Mouse (Mus musculus): ENCODE results near the gene Zmiz2. TPM values are rescaled to one million over a fixed set of nuclear protein-coding genes. Genes with fewer than 3 reads are reported as not detected.
"Not testable (repeated sequence)": the region's sequence is repeated elsewhere in the genome, so short reads cannot be mapped to it uniquely, and the experiment has no call there.

The Zmiz2 gene
- polyA plus RNA-seq, 1 experiment from 2014 or later: 12.7 TPM

- peak within 1 kb of the TSS; percentile 95 for H3K4me3 ChIP-seq (ENCODE audit: low read depth, low read length)
- H3K9ac ChIP-seq (ENCODE audit: low read depth, low read length): peak within 1 kb of the TSS; percentile 99
- H3K9me3 ChIP-seq (ENCODE audit: control insufficient read depth, low read length): peaks cover 5% of the 10 kb centered on the region; the same call in 1 of the 2 replicates
- H3K27ac ChIP-seq (ENCODE audit: low read depth, low read length): peak within 1 kb of the TSS; percentile 100
- H3K27me3 ChIP-seq (replicated peaks; ENCODE audit: control insufficient read depth, insufficient read depth, low read length): no peaks in the 10 kb centered on the region
- peaks cover 20% of the 10 kb centered on the region for H3K36me3 ChIP-seq (ENCODE audit: control insufficient read depth, insufficient read depth, low read length)
- peak; percentile 58 for ATAC-seq (replicated peaks; ENCODE audit: low FRiP score)
- no peak for DNase-seq (ENCODE audit: low spot score)
- 8% methylated on average over 21 of the region's 21 CpGs for WGBS
- peaks cover 27% of the 10 kb centered on the region for H3K4me1 ChIP-seq (replicated peaks; ENCODE audit: control insufficient read depth, insufficient read depth, low read length)
- peak within 1 kb of the TSS; percentile 97 for H3K4me2 ChIP-seq
These were observed 26.1 kb downstream of the Zmiz2 start, which contains the start of gene Ppia for GRCm38 (mm10) chr11:6414751-6415550. TSS of gene Ppia (plus strand) at chr11:6415443.

- ATAC-seq (replicated peaks; ENCODE audit: low FRiP score) (peak; percentile 91), DNase-seq (ENCODE audit: low spot score) (peak; percentile 99)
- Histone ChIP-seq H3K27me3 (replicated peaks; ENCODE audit: control insufficient read depth, insufficient read depth, low read length) (no peaks in the 10 kb centered on the region), H3K9ac (ENCODE audit: low read depth, low read length) (peak overlapping the region; percentile 99), H3K4me1 (replicated peaks; ENCODE audit: control insufficient read depth, insufficient read depth, low read length) (peaks cover 24% of the 10 kb centered on the region), H3K4me2 (peak overlapping the region; percentile 97), H3K4me3 (ENCODE audit: low read depth, low read length) (peak overlapping the region; percentile 95), H3K9me3 (ENCODE audit: control insufficient read depth, low read length) (peaks cover 5% of the 10 kb centered on the region; the same call in 1 of the 2 replicates), H3K27ac (ENCODE audit: low read depth, low read length) (peak overlapping the region; percentile 100), H3K36me3 (ENCODE audit: control insufficient read depth, insufficient read depth, low read length) (peaks cover 28% of the 10 kb centered on the region)
- under 1% methylated on average over 101 of the region's 102 CpGs for WGBS
These were observed 26.9 kb downstream of the Zmiz2 start for GRCm38 (mm10) chr11:6415551-6416404.

- Histone ChIP-seq H3K27ac (ENCODE audit: low read depth, low read length) (peak overlapping the region; percentile 100), H3K4me3 (ENCODE audit: low read depth, low read length) (peak overlapping the region; percentile 95), H3K4me1 (replicated peaks; ENCODE audit: control insufficient read depth, insufficient read depth, low read length) (peaks cover 24% of the 10 kb centered on the region), H3K36me3 (ENCODE audit: control insufficient read depth, insufficient read depth, low read length) (peaks cover 28% of the 10 kb centered on the region), H3K27me3 (replicated peaks; ENCODE audit: control insufficient read depth, insufficient read depth, low read length) (no peaks in the 10 kb centered on the region), H3K9ac (ENCODE audit: low read depth, low read length) (peak overlapping the region; percentile 99), H3K9me3 (ENCODE audit: control insufficient read depth, low read length) (peaks cover 5% of the 10 kb centered on the region; the same call in 1 of the 2 replicates), H3K4me2 (peak overlapping the region; percentile 97)
- peak; percentile 74 for DNase-seq (ENCODE audit: low spot score)
- WGBS: 2% methylated on average over 30 of the region's 30 CpGs
- peak; percentile 65 for ATAC-seq (replicated peaks; ENCODE audit: low FRiP score)
These were observed 27.6 kb downstream of the Zmiz2 start for GRCm38 (mm10) chr11:6416405-6417034.

GRCm38 (mm10) chr11:6417069-6417468 lies 28.2 kb downstream of the Zmiz2 start:
- Histone ChIP-seq H3K4me1 (replicated peaks; ENCODE audit: control insufficient read depth, insufficient read depth, low read length) (peaks cover 24% of the 10 kb centered on the region), H3K9me3 (ENCODE audit: control insufficient read depth, low read length) (peaks cover 5% of the 10 kb centered on the region; the same call in 1 of the 2 replicates), H3K4me3 (ENCODE audit: low read depth, low read length) (peak overlapping the region; percentile 95), H3K9ac (ENCODE audit: low read depth, low read length) (peak overlapping the region; percentile 99), H3K27ac (ENCODE audit: low read depth, low read length) (peak overlapping the region; percentile 100), H3K27me3 (replicated peaks; ENCODE audit: control insufficient read depth, insufficient read depth, low read length) (no peaks in the 10 kb centered on the region), H3K36me3 (ENCODE audit: control insufficient read depth, insufficient read depth, low read length) (peaks cover 28% of the 10 kb centered on the region), H3K4me2 (peak overlapping the region; percentile 97)
- 22% methylated on average over 2 of the region's 2 CpGs for WGBS
- DNase-seq (ENCODE audit: low spot score) (no peak), ATAC-seq (replicated peaks; ENCODE audit: low FRiP score) (no peak)

GRCm38 (mm10) chr11:6417490-6417889 lies 28.6 kb downstream of the Zmiz2 start:
- Histone ChIP-seq H3K27me3 (replicated peaks; ENCODE audit: control insufficient read depth, insufficient read depth, low read length) (no peaks in the 10 kb centered on the region), H3K4me2 (peak overlapping the region; percentile 97), H3K36me3 (ENCODE audit: control insufficient read depth, insufficient read depth, low read length) (peaks cover 28% of the 10 kb centered on the region), H3K9ac (ENCODE audit: low read depth, low read length) (peak overlapping the region; percentile 99), H3K4me3 (ENCODE audit: low read depth, low read length) (peak overlapping the region; percentile 95), H3K4me1 (replicated peaks; ENCODE audit: control insufficient read depth, insufficient read depth, low read length) (peaks cover 24% of the 10 kb centered on the region), H3K27ac (ENCODE audit: low read depth, low read length) (peak overlapping the region; percentile 100), H3K9me3 (ENCODE audit: control insufficient read depth, low read length) (peaks cover 5% of the 10 kb centered on the region; the same call in 1 of the 2 replicates)
- DNase-seq (ENCODE audit: low spot score) (no peak), ATAC-seq (replicated peaks; ENCODE audit: low FRiP score) (no peak)

GRCm38 (mm10) chr11:6418751-6419150 lies 29.9 kb downstream of the Zmiz2 start:
- H3K4me1 ChIP-seq (replicated peaks; ENCODE audit: control insufficient read depth, insufficient read depth, low read length): peaks cover 24% of the 10 kb centered on the region
- ATAC-seq (replicated peaks; ENCODE audit: low FRiP score) (no peak), DNase-seq (ENCODE audit: low spot score) (no peak)
- 80% methylated on average over 5 of the region's 5 CpGs for WGBS
- no peaks in the 10 kb centered on the region for H3K27me3 ChIP-seq (replicated peaks; ENCODE audit: control insufficient read depth, insufficient read depth, low read length)
- H3K36me3 ChIP-seq (ENCODE audit: control insufficient read depth, insufficient read depth, low read length): peaks cover 31% of the 10 kb centered on the region
- H3K27ac ChIP-seq (ENCODE audit: low read depth, low read length): peak overlapping the region; percentile 52; the same call in 1 of the 2 replicates
- H3K4me2 ChIP-seq: peak overlapping the region; percentile 97
- no peaks in the 10 kb centered on the region for H3K9me3 ChIP-seq (ENCODE audit: control insufficient read depth, low read length)
- peak overlapping the region; percentile 24; the same call in 1 of the 2 replicates for H3K4me3 ChIP-seq (ENCODE audit: low read depth, low read length)
- H3K9ac ChIP-seq (ENCODE audit: low read depth, low read length): peak overlapping the region; percentile 43; the same call in 1 of the 2 replicates

- peaks cover 33% of the 10 kb centered on the region for H3K36me3 ChIP-seq (ENCODE audit: control insufficient read depth, insufficient read depth, low read length)
These were observed 30.3 kb downstream of the Zmiz2 start for GRCm38 (mm10) chr11:6419156-6419555.

GRCm38 (mm10) chr11:6420283-6420703 lies 31.4 kb downstream of the Zmiz2 start:
- H3K4me3 ChIP-seq (ENCODE audit: low read depth, low read length): no peak overlapping the region

More at GRCm38 (mm10) chr11:6419156-6419555, 30.3 kb downstream of the Zmiz2 start:
- ATAC-seq (replicated peaks; ENCODE audit: low FRiP score); H3K9ac ChIP-seq (ENCODE audit: low read depth, low read length); DNase-seq (ENCODE audit: low spot score); H3K27ac ChIP-seq (ENCODE audit: low read depth, low read length); H3K27me3 ChIP-seq (replicated peaks; ENCODE audit: control insufficient read depth, insufficient read depth, low read length); H3K9me3 ChIP-seq (ENCODE audit: control insufficient read depth, low read length); H3K4me3 ChIP-seq (ENCODE audit: low read depth, low read length); H3K4me2 ChIP-seq: not testable (repeated sequence)
- H3K4me1 ChIP-seq (replicated peaks; ENCODE audit: control insufficient read depth, insufficient read depth, low read length): peaks cover 24% of the 10 kb centered on the region
- WGBS: 61% methylated on average over 4 of the region's 4 CpGs

More at GRCm38 (mm10) chr11:6420283-6420703, 31.4 kb downstream of the Zmiz2 start:
- WGBS: 19% methylated on average over 1 of the region's 1 CpGs
- DNase-seq (ENCODE audit: low spot score): no peak
- ATAC-seq (replicated peaks; ENCODE audit: low FRiP score): no peak
- Histone ChIP-seq H3K9me3 (ENCODE audit: control insufficient read depth, low read length) (no peaks in the 10 kb centered on the region), H3K4me1 (replicated peaks; ENCODE audit: control insufficient read depth, insufficient read depth, low read length) (peaks cover 16% of the 10 kb centered on the region), H3K4me2 (no peak overlapping the region), H3K27ac (ENCODE audit: low read depth, low read length) (peak overlapping the region; percentile 43; the same call in 1 of the 2 replicates), H3K27me3 (replicated peaks; ENCODE audit: control insufficient read depth, insufficient read depth, low read length) (no peaks in the 10 kb centered on the region), H3K9ac (ENCODE audit: low read depth, low read length) (no peak overlapping the region), H3K36me3 (ENCODE audit: control insufficient read depth, insufficient read depth, low read length) (peaks cover 35% of the 10 kb centered on the region)

Data from liver, embryonic 11.5 days (tissue).